In genomic region chr7:101499701-101500100, GRCm38 (mm10) we compare ENCODE assay signal across 10 mouse cellular contexts.
"Had no signal": no experiment of that assay in that cellular context is flagged by ENCODE, and none has a peak within 500 bp of the region (broad histone marks: within the 10 kb centered on the region; RNA-seq: fewer than 3 reads in every experiment).

No protein-coding gene starts in this region.

- H3K4me3 ChIP-seq: layer of hippocampus, adult 2 months; limb, embryonic 13.5 days; midbrain, embryonic 12.5 days had no signal

- H3K4me2 ChIP-seq: limb, embryonic 13.5 days; midbrain, embryonic 12.5 days had no signal

- H3K36me3 ChIP-seq: limb, embryonic 13.5 days; midbrain, embryonic 12.5 days had no signal

- DNase-seq: kidney, adult 11 months; kidney, adult 9 months; kidney, postnatal 4 days; left cerebral cortex, postnatal 4 days; lung, adult 18-20 months; right cerebral cortex, postnatal 14 days had no signal

- H3K27ac ChIP-seq: kidney, postnatal 0 days; layer of hippocampus, adult 2 months; limb, embryonic 13.5 days; midbrain, embryonic 12.5 days had no signal

- H3K9ac ChIP-seq: limb, embryonic 13.5 days; midbrain, embryonic 12.5 days had no signal
